Mouse (Mus musculus) liver, embryonic 14.5 days (tissue): ENCODE data around the gene Tbc1d22a. TPM values are rescaled to one million over a fixed set of nuclear protein-coding genes. Genes with fewer than 3 reads are reported as not detected.
A peak's percentile ranks its signal among the peaks of the same experiment; 100 is the strongest.

Source experiments
- ATAC-seq: fragments of 200-750 bp; cut with Nextera tagmentation; 2 replicates; pipeline ENCODE4 v1.8.0; 2017; ENCODE audit warnings: moderate number of reproducible peaks, mild to moderate bottlenecking, moderate library complexity; ENCODE audit not compliant: insufficient read depth
- DNase-seq, 3 experiments: peaks; one replicate each; pipeline ENCODE4 v3.0.0-alpha.2; 2012 to 2013; ENCODE audit warnings: low read depth in 3 of 3, low spot score in 3 of 3
- H3K27ac ChIP-seq: fragments of 300-500 bp; sonication (generic); 2 replicates; pipeline ENCODE4 v1.5.1; 2014; ENCODE audit warnings: moderate library complexity, mild to moderate bottlenecking, control low read depth, inconsistent platforms
- H3K27me3 ChIP-seq: fragments of 300-500 bp; sonication (generic); 2 replicates; pipeline ENCODE4 v1.6.1; 2014; ENCODE audit warnings: mild to moderate bottlenecking, low read length, moderate library complexity; ENCODE audit not compliant: control insufficient read depth, insufficient read depth
- H3K36me3 ChIP-seq: fragments of 300-500 bp; sonication (generic); replicated peaks from 2 replicates; pipeline ENCODE4 v1.6.1; 2014; ENCODE audit warnings: low read depth; ENCODE audit not compliant: control insufficient read depth, insufficient read depth
- H3K4me1 ChIP-seq, 2 experiments: fragments of 200-500 bp in 1 of 2; fragments of 300-500 bp in 1 of 2; sonication (generic) in 1 of 2; replicated peaks; 2 replicates each; pipeline ENCODE4 v1.6.1; 2012 to 2014; ENCODE audit warnings: antibody characterized with exemption in 1 of 2, inconsistent platforms in 1 of 2, low read length in 1 of 2; ENCODE audit not compliant: control insufficient read depth in 2 of 2, insufficient read depth in 2 of 2
- H3K4me2 ChIP-seq: fragments of 300-500 bp; sonication (generic); 2 replicates; pipeline ENCODE4 v1.6.1; 2014; ENCODE audit warnings: low read depth, mild to moderate bottlenecking, control low read depth, moderate library complexity
- H3K4me3 ChIP-seq, 2 experiments: fragments of 200-500 bp in 1 of 2; fragments of 300-500 bp in 1 of 2; sonication (generic) in 1 of 2; 2 replicates each; pipeline ENCODE4 v1.5.1; 2012 to 2014; ENCODE audit warnings: low read depth in 2 of 2, low read length in 2 of 2, mild to moderate bottlenecking in 2 of 2, control low read depth in 1 of 2, inconsistent platforms in 1 of 2, moderate library complexity in 1 of 2; ENCODE audit not compliant: insufficient read depth in 1 of 2
- H3K9ac ChIP-seq: fragments of 300-500 bp; sonication (generic); replicated peaks from 2 replicates; pipeline ENCODE4 v1.6.1; 2014; ENCODE audit warnings: mild to moderate bottlenecking, control low read depth, moderate library complexity
- H3K9me3 ChIP-seq: fragments of 300-500 bp; sonication (generic); 2 replicates; pipeline ENCODE4 v1.6.1; 2016; ENCODE audit warnings: low read length, mixed read lengths; ENCODE audit not compliant: control insufficient read depth
- CTCF ChIP-seq: IDR thresholded peaks from 2 replicates; pipeline ENCODE4 v1.5.1; 2016; ENCODE audit warnings: antibody characterized with exemption, low read depth, control low read depth
- EP300 ChIP-seq: IDR thresholded peaks from 2 replicates; pipeline ENCODE4 v1.6.1; 2016; ENCODE audit warnings: antibody characterized with exemption, low read depth
- WGBS: fragments of 180-500 bp; shearing (Covaris S2); extraction: QIAGEN DNeasy Blood & Tissue Kit; methylation state at CpG from one replicate; pipeline ENCODE4 v1.1.7; 2014; ENCODE audit not compliant: insufficient replicate concordance; 5-methylcytosine and 5-hydroxymethylcytosine counted together
- polyA plus RNA-seq, 2 experiments: library from polyadenylated mRNA; depleted of rRNA in 1 of 2; stranded (reverse) in 1 of 2; unstranded in 1 of 2; fragments of >200 nt; fragmentation: Nextera tagmentation in 1 of 2; extraction: Ambion mirVana in 1 of 2; gene quantifications; 2 replicates each; pipeline versions ENCODE4 v1.2.1 to v1.2.3; 2012 to 2014

Gene Tbc1d22a
- polyA plus RNA-seq, 2 experiments: 4.1 to 6.4 TPM

DNA sequence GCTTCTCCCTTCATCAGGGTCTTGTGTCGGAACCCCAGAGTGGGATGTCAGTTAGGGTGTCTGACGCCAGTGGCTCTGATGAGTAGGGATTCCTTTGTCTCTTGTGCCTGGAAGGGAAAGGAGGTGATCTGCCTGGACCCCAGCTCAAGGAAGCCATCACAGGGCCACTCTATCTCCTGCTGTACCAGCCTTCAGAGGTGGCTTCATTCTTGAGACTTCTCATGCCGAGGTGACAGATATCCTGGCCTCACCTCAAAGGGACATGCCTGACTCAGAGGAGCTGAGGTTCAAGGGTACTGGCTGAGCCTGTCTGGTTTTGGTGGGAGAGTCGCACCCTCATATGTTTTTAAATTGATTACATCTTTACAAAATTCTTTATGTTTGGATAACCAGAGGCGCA, 19.7 kb downstream of the Tbc1d22a start:
- Histone ChIP-seq H3K9me3 (no peaks in the 10 kb centered on the region), H3K27me3 (no peaks in the 10 kb centered on the region), H3K4me3 (no peak overlapping the region), H3K4me1 (peaks cover 0 to 3% of the 10 kb centered on the region in 2 experiments; a peak in 2 of 4 replicates), H3K27ac (no peak overlapping the region), H3K4me2 (no peak overlapping the region), H3K9ac (no peak overlapping the region), H3K36me3 (no peaks in the 10 kb centered on the region)
- WGBS: 64% methylated on average over 5 of the region's 5 CpGs
- DNase-seq: no peak
- no peak for TF ChIP-seq EP300
- TF ChIP-seq CTCF: no peak
- no peak for ATAC-seq

GRCm38 (mm10) chr15:86234517-86235441, 20.5 kb downstream of the Tbc1d22a start:
- H3K4me3 ChIP-seq: no peak overlapping the region
- no peaks in the 10 kb centered on the region for H3K9me3 ChIP-seq
- DNase-seq (no peak), ATAC-seq (no peak)
- WGBS: 58% methylated on average over 22 of the region's 22 CpGs
- no peak overlapping the region for H3K9ac ChIP-seq
- H3K27me3 ChIP-seq: no peaks in the 10 kb centered on the region
- no peak overlapping the region for H3K27ac ChIP-seq
- H3K4me1 ChIP-seq: no peaks in the 10 kb centered on the region
- H3K36me3 ChIP-seq: no peaks in the 10 kb centered on the region
- TF ChIP-seq EP300: no peak
- TF ChIP-seq CTCF: no peak
- no peak overlapping the region for H3K4me2 ChIP-seq

- H3K4me3 ChIP-seq: no peak overlapping the region
Observed at GRCm38 (mm10) chr15:86236252-86236651, 22.0 kb downstream of the Tbc1d22a start.

GRCm38 (mm10) chr15:86238076-86238475, 23.8 kb downstream of the Tbc1d22a start:
- H3K4me2 ChIP-seq: no peak overlapping the region
- TF ChIP-seq EP300 (no peak), CTCF (no peak)
- H3K27me3 ChIP-seq: no peaks in the 10 kb centered on the region
- no peak overlapping the region for H3K9ac ChIP-seq
- no peak overlapping the region for H3K4me3 ChIP-seq
- H3K36me3 ChIP-seq: peaks cover 2% of the 10 kb centered on the region
- H3K9me3 ChIP-seq: no peaks in the 10 kb centered on the region
- DNase-seq (no peak), ATAC-seq (no peak)
- no peaks in the 10 kb centered on the region for H3K4me1 ChIP-seq
- WGBS: 74% methylated on average over 3 of the region's 3 CpGs
- H3K27ac ChIP-seq: no peak overlapping the region

More at GRCm38 (mm10) chr15:86236252-86236651, 22.0 kb downstream of the Tbc1d22a start:
- Histone ChIP-seq H3K9me3 (no peaks in the 10 kb centered on the region), H3K9ac (no peak overlapping the region), H3K36me3 (peaks cover 2% of the 10 kb centered on the region), H3K4me1 (no peaks in the 10 kb centered on the region), H3K4me2 (no peak overlapping the region), H3K27ac (no peak overlapping the region), H3K27me3 (no peaks in the 10 kb centered on the region)
- TF ChIP-seq CTCF: peak; percentile 89
- TF ChIP-seq EP300: no peak
- 14% methylated on average over 4 of the region's 4 CpGs for WGBS
- no peak for ATAC-seq
- DNase-seq: no peak

DNA sequence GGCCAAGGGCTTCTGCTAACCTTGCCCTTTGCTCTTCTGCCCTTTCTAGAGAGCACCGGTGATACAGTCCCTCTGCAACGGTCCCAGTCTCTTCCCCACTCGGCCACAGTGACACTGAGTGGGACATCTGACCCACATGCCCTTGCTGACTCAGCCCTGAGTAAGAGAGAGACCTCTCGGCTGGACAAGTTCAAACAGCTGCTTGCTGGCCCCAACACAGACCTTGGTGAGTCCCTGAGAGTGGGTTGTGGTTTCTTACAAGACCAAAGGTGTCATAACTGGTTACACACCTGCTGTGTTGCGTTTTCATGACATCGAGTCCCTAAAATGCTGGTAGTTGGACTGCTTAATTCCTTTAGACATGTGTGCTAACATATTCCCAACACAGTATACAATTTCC, 24.8 kb downstream of the Tbc1d22a start:
- Histone ChIP-seq H3K9me3 (no peaks in the 10 kb centered on the region), H3K4me2 (no peak overlapping the region), H3K4me3 (no peak overlapping the region), H3K9ac (no peak overlapping the region), H3K36me3 (peaks cover 2% of the 10 kb centered on the region), H3K4me1 (no peaks in the 10 kb centered on the region), H3K27me3 (no peaks in the 10 kb centered on the region), H3K27ac (no peak overlapping the region)
- WGBS: 76% methylated on average over 6 of the region's 6 CpGs
- no peak for DNase-seq
- no peak for TF ChIP-seq CTCF
- ATAC-seq: no peak
